Mouse (Mus musculus): ENCODE results near the gene Col6a1.

The Col6a1 gene

DNA sequence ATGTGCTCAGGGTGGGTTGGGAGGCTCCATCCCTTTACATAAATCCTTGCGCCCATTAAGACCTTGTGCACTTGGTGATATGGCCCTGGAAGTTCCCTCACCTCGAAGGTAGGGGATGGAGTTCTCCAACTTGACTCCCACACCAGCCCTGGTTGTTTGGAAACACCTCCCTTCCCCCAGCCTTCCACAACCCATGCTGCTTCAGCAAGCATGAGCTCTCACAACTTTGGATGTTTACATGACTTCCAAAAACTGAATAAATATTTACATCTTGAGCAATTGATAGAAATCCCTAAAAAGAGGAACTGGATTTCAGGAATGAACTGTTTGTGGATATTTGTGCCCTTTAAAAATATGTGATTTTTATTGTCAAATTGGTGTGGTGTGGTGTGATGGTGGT is 50.7 kb downstream of the Col6a1 start:
- DNase-seq: no peak

DNA sequence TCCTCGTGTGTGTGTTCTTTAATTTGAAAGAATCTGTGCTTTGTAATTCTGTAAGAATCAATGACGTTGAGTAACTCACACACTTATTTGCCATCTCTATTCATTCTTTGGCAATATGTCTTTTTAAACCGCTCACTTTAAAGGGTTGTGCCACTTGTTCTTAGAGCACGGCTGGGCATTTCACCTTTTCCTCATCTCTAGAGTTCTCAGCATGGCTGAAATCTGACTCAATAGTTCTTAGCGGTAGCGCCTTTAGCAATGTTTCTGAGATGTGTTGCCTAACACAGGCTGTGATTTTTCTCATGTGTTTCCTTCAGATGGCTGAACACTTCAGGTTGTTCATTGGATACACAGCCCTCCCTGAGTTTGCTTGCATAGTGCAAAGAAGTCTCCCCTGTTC is 51.4 kb downstream of the Col6a1 start:
- no peak for DNase-seq

DNA sequence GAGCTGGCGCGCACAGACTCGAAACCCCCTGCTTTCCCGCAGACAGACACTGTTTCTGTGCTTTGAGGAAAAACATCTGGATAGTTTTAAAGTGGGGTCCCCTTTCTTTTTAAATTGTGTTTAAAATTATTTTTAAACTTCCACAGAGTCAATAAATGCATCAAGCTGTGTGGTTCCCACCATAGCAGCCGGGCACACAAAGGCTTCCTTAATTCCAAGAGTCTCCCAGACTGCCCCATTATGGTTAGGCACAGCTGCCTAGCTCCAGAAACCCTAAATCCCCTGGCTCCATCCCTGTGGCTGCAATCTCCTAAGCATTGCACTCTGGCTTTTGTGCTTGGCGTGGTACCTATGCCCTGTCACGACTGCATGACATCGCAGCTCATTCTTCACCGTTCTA is 54.0 kb downstream of the Col6a1 start:
- DNase-seq: no peak

DNA sequence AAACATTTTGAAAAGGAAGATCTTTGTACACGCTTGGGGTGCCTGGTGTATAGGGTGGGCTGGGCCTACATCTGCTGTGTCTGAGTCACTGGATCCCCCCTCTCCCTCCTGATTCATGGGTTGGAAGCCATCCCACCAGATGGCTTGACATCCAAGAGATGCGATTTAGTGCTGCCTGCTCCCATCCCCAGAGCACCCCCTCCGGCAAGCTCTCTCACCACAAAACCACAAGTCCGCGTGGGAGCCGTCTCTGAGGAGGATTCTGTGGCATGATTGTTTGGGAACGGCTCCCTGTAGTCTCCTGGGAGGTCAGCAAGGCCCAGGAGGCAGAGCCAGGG is 57.1 kb downstream of the Col6a1 start:
- DNase-seq: peak; percentile 91

DNA sequence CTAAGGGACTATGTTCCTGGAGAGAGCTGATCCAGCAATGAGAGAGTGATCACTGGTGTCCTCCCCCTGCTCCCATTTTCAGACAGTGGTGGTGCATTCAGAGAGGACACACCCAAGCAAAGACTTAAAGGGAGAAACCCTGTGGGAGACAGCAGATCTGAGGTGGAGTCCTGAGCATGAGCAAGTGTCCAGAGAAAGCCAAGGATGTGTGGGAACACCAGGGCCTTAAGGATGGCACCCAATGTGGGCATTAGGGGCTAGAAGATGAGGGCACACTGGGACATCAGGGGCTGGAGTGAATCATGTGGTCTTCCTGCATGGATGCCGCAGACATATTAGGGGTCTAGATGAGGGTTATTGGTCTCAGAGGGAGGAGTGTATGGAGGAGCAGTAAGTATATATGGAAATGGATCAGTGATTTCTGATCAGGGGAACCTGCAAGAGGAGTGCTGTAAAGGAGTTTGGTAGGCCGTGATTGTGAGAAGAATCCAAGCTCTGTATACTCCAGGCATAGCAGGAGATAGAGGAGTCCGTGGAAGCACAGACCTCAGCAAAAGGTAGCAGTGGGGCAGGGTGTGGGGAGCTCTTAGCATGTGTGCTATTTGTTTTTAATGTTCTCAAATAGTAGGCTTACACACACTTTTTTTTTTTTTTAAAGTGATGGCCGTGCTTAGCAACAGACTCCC is 57.6 kb downstream of the Col6a1 start:
- DNase-seq: no peak

DNA sequence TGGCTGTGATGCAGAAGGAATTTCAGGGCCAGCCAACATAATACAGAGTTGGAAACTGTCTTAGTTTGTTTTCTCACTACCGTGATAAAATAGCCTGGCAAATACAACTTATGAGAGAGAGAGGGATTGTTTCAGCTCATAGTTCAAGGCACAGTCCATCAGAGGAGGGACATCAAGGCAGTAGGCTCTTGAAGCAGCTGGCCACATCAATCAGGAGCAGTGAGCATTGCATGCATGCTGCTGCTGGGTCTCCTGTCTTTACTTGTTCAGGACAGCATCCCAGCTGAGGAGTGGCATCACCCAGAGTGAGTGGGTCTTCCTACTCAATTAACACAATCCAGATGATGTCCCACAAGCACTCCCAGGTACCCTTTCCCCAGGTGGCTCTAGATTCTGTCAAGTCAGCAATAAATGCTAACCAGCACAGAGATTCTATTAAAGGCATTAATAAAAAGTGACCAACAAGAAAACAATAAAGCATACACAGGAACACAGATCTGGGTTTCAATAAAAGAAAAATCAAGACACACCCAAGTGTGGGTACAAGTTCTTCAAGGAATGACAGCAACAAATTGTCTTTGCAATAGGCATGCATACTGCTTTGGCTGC is 58.7 kb downstream of the Col6a1 start:
- no peak for DNase-seq

DNA sequence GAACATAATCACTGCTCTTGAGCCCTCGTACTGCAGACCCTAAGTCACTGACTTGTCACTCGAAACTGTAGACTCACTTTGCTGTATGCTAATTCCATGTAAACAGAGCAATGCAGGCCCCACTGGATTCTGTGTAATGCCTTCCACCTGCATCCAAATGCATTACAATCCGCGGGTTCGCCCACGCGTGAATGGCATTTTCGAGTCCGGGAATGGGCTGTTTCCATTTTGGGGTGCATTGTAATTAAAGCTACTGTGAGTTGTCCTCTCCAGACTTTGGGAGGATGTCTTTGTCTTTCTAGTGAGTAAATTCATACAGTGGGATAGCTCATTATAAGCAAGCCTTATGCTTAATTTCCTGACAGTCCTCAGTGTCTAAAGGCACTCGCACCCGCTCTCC is 60.4 kb downstream of the Col6a1 start:
- DNase-seq: no peak

DNA sequence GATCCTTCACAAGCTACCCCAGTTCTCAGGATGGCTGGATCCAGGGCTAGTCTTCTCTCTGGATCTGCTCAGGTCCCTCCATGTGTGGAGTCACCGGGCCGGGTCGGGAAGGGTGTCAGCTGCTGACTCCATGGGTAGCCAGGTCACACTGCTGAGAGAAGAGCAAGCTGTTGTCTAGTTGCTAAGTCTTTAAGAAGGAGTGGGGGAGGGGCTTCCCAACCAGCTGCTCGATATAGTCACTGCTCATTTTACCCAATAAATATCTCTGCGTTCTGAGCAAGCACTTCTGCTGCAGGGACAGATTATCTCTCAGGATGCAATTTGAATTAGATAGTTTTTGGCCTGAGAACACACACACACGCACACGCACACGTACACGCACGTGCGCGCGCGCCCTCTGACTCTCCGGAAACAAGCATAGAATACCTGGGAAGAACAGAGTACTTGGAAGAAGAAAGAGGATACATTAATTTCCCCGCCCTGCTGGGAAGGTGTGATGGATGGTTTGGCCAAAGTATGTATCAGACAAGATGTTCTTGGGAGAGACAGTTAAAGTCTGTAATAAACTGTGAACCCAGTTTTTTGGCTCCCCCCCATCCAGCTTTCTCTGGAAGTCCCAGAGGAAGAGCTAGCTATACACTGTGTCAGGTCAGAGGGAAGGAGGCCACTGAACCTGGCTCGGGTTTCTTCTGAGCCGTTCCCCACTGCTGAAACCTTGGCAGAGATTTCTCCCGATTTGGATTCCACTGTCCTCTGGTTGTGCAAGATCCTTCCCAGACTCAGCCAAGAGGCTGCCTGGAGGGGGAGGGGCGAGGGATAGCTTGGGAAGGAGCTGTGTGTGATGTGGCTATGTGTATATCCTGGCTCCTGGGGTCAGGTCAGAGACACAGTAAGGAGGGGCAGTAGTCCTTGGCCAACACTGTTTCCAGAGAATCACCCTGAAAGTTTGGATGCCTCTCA is 61.5 kb downstream of the Col6a1 start:
- no peak for DNase-seq
